Mouse (Mus musculus) thymus, postnatal 0 days (tissue): ENCODE measurements around the gene Gm14403. TPM values are rescaled to one million over a fixed set of nuclear protein-coding genes. Genes with fewer than 3 reads are reported as not detected.

Experiments
- polyA plus RNA-seq: library from polyadenylated mRNA; unstranded; fragments of >200 nt; fragmentation: Nextera tagmentation; extraction: Ambion mirVana; gene quantifications from 2 replicates; pipeline ENCODE4 v1.2.1, GENCODE M21; 2015

The Gm14403 gene
- polyA plus RNA-seq, 1 experiment from 2014 or later, result 1.5 TPM

Other genes with a start within 250 kb of the Gm14403 start
- gene Gm14409, start 231.2 kb upstream of the Gm14403 start, polyA plus RNA-seq, result not detected in 2 replicates
- gene Gm14412, start 173.9 kb upstream of the Gm14403 start, polyA plus RNA-seq, result 0.10 and 0.14 TPM in 2 replicates
- gene Gm14418, start 99.9 kb upstream of the Gm14403 start, polyA plus RNA-seq, result 3.3 and 4.0 TPM in 2 replicates
- 3.7 and 4.9 TPM in 2 replicates for gene Zfp970, start 33.5 kb upstream of the Gm14403 start, polyA plus RNA-seq
- not detected in 2 replicates for gene Gm14406, start 80.0 kb downstream of the Gm14403 start, polyA plus RNA-seq